Mouse (Mus musculus): ENCODE measurements around the gene Mtrf1l. TPM values are rescaled to one million over a fixed set of nuclear protein-coding genes. Genes with fewer than 3 reads are reported as not detected.

Mtrf1l gene
- polyA plus RNA-seq (2012; rRNA removed): 5.3 and 7.1 TPM in 2 replicates

DNA sequence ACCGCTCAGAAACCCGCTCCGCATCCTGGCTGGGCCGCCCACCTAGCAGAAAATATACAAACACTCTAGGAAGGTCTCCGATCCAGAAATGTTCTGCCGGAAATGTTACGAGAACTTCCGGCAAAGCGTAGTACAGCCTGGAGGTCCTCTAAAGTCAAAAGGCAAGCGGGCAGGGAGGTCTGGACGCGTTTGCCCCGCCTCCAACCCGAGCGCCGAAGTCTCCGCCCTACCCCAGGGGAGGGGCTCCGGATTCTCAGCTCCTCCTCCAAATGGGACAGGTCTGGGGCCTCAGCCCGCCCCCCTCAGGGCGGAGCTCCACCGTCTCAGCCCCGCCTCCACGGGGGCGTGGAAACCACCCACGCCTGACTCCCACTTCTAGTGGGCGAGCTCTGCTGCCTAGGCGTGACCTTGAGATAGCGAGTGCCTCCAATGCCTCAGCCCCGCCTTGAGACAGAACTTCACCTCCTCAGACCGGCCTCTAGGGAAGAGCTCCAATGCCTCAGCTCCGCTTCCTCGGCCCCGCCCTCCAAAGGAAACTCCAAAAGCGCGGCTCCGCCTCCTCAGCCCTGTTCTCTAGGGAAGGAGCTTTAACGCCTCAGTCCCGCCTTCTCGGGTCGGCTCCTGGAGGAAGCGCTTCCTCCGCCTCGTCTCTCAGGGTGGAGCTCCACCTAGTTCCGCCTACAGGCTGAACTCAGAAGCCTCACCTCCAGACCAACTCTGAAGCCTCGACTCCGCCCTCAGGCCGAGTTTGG lies at the start of gene Mtrf1l:
Gene Mtrf1l (minus strand): TSS at position 171 of the 752 bp plus-strand sequence.
- Histone ChIP-seq H3K27me3 (ENCODE audit: control insufficient read depth, insufficient read depth, low read length) (no peaks in the 10 kb centered on the region), H3K4me3 (ENCODE audit: control insufficient read depth, insufficient read depth, low read length) (peak within 1 kb of the TSS; percentile 80), H3K27ac (ENCODE audit: control insufficient read depth, insufficient read depth, low read length) (peak within 1 kb of the TSS; percentile 77), H3K4me1 (replicated peaks; ENCODE audit: control insufficient read depth, insufficient read depth, low read length) (peaks cover 7% of the 10 kb centered on the region; the same call in 1 of the 2 replicates), H3K36me3 (ENCODE audit: control insufficient read depth, insufficient read depth, low read length) (peaks cover 9% of the 10 kb centered on the region)
- TF ChIP-seq CTCF (IDR thresholded peaks at IDR 0.05; ENCODE audit: borderline replicate concordance, control insufficient read depth, extremely low read depth, insufficient read depth, low read length, poor library complexity) (0 out of 2 replicates have a peak, but pooled peaks have one; percentile 8), POLR2A (IDR thresholded peaks at IDR 0.05; ENCODE audit: control insufficient read depth, extremely low read depth, insufficient read depth, low read length, poor library complexity) (0 out of 2 replicates have a peak, but pooled peaks have one; percentile 33)
- DNase-seq: peak; percentile 99
- under 1% methylated on average over 47 of the region's 47 CpGs for WGBS

DNA sequence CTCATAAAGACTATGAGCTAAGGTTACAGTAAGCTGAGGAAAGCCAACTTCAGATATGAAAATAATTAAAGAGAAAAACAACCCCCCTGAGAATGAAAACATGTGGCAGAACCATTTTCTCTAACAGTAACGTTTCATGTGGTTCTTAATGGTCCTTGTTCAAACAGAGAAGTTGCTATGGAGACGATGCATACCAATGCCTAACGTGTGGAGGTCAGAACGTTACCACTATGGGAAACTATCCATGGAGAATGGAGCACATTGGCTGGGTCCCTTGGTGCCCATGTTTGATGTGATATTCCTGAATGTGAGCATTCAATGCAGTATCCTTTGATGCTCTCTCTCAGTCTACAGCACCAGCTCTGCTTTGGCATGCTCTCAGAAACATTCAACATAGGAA lies 47.4 kb upstream of the Mtrf1l start:
- DNase-seq: no peak
- Histone ChIP-seq H3K27ac (ENCODE audit: control insufficient read depth, insufficient read depth, low read length) (no peak overlapping the region), H3K4me1 (replicated peaks; ENCODE audit: control insufficient read depth, insufficient read depth, low read length) (no peaks in the 10 kb centered on the region), H3K4me3 (ENCODE audit: control insufficient read depth, insufficient read depth, low read length) (no peak overlapping the region), H3K36me3 (ENCODE audit: control insufficient read depth, insufficient read depth, low read length) (no peaks in the 10 kb centered on the region), H3K27me3 (ENCODE audit: control insufficient read depth, insufficient read depth, low read length) (no peaks in the 10 kb centered on the region)
- no peak for TF ChIP-seq CTCF (IDR thresholded peaks at IDR 0.05; ENCODE audit: borderline replicate concordance, control insufficient read depth, extremely low read depth, insufficient read depth, low read length, poor library complexity)
- no peak for TF ChIP-seq POLR2A (IDR thresholded peaks at IDR 0.05; ENCODE audit: control insufficient read depth, extremely low read depth, insufficient read depth, low read length, poor library complexity)
- 70% methylated on average over 4 of the region's 4 CpGs for WGBS

DNA sequence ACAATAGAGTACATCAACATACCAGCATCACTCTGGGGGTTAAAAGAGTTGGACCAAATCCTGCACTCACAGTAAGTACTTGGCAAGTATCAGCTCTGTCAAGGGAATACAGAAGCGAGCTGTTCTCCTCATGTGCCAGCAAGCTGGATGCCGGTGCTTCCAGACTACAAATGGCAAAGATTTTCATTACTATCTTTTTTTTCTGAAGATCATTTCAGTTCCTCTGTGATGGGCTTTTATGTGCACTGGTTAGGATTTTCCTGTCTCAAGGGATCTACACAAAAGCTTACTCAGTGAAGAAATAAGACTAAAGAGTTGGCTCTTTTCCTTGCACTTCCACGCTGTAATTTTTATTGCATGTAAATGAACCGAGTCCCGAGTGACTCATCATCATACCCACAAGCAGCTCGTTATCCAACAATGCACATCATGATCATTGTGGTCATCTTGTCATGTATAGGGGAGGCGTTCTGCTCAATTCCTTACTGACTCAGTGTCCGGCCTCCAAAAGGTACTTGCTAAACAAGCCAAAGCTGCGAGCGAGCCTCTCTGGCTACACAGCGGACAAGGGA lies 44.4 kb upstream of the Mtrf1l start:
- TF ChIP-seq CTCF (IDR thresholded peaks at IDR 0.05; ENCODE audit: borderline replicate concordance, control insufficient read depth, extremely low read depth, insufficient read depth, low read length, poor library complexity): no peak
- TF ChIP-seq POLR2A (IDR thresholded peaks at IDR 0.05; ENCODE audit: control insufficient read depth, extremely low read depth, insufficient read depth, low read length, poor library complexity): no peak
- DNase-seq: no peak
- 88% methylated on average over 11 of the region's 11 CpGs for WGBS
- no peak overlapping the region for H3K4me3 ChIP-seq (ENCODE audit: control insufficient read depth, insufficient read depth, low read length)
- H3K36me3 ChIP-seq (ENCODE audit: control insufficient read depth, insufficient read depth, low read length): no peaks in the 10 kb centered on the region
- H3K27me3 ChIP-seq (ENCODE audit: control insufficient read depth, insufficient read depth, low read length): no peaks in the 10 kb centered on the region
- H3K27ac ChIP-seq (ENCODE audit: control insufficient read depth, insufficient read depth, low read length): no peak overlapping the region
- no peaks in the 10 kb centered on the region for H3K4me1 ChIP-seq (replicated peaks; ENCODE audit: control insufficient read depth, insufficient read depth, low read length)

DNA sequence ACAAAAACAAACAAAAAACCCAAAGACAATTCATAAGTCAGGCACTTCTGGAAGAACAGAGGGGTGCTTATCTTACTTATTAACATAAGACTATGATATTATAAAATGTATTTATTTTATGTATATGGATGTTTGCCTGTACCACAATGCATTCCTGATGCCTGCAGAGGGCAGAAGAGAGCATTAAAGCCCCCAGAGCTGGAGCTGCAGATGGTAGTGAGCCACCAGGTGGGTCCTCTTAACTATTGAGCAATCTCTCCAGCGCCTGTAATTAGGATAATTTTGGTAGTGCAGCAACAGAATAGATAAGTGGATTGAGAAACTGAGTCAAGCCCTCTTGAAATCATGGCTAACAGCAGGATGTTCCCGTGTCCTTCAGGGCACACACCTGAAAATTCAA lies 42.3 kb upstream of the Mtrf1l start:
- DNase-seq: no peak
- TF ChIP-seq POLR2A (IDR thresholded peaks at IDR 0.05; ENCODE audit: control insufficient read depth, extremely low read depth, insufficient read depth, low read length, poor library complexity) (no peak), CTCF (IDR thresholded peaks at IDR 0.05; ENCODE audit: borderline replicate concordance, control insufficient read depth, extremely low read depth, insufficient read depth, low read length, poor library complexity) (no peak)

DNA sequence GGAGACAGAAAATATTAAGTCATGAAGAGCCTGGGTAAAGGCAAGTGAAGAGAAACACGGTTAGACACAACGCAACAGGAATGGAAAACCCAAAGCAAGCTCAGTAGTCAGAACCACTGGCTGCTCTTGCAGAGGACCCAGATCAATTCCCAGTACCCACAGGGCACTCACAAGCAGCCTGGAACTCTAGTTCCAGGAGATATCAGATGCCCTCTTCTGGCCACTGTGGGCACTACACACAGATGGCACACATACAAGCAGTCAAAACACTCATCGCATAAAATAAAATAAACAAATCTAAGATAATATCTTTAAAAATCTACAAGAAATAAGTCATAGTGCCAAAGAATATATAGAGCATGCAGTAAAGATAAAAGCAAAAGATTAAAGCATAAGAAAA lies 39.0 kb upstream of the Mtrf1l start:
- H3K27ac ChIP-seq (ENCODE audit: control insufficient read depth, insufficient read depth, low read length): no peak overlapping the region
- H3K4me3 ChIP-seq (ENCODE audit: control insufficient read depth, insufficient read depth, low read length): no peak overlapping the region
- DNase-seq: no peak
- WGBS: 98% methylated on average over 3 of the region's 3 CpGs
- TF ChIP-seq POLR2A (IDR thresholded peaks at IDR 0.05; ENCODE audit: control insufficient read depth, extremely low read depth, insufficient read depth, low read length, poor library complexity): no peak
- TF ChIP-seq CTCF (IDR thresholded peaks at IDR 0.05; ENCODE audit: borderline replicate concordance, control insufficient read depth, extremely low read depth, insufficient read depth, low read length, poor library complexity): no peak
- H3K4me1 ChIP-seq (replicated peaks; ENCODE audit: control insufficient read depth, insufficient read depth, low read length): no peaks in the 10 kb centered on the region
- no peaks in the 10 kb centered on the region for H3K36me3 ChIP-seq (ENCODE audit: control insufficient read depth, insufficient read depth, low read length)
- H3K27me3 ChIP-seq (ENCODE audit: control insufficient read depth, insufficient read depth, low read length): no peaks in the 10 kb centered on the region

More for the DNA sequence above, 42.3 kb upstream of the Mtrf1l start:
- no peaks in the 10 kb centered on the region for H3K36me3 ChIP-seq (ENCODE audit: control insufficient read depth, insufficient read depth, low read length)
- H3K4me1 ChIP-seq (replicated peaks; ENCODE audit: control insufficient read depth, insufficient read depth, low read length): no peaks in the 10 kb centered on the region
- H3K27me3 ChIP-seq (ENCODE audit: control insufficient read depth, insufficient read depth, low read length): no peaks in the 10 kb centered on the region
- WGBS: 65% methylated on average over 2 of the region's 2 CpGs
- H3K4me3 ChIP-seq (ENCODE audit: control insufficient read depth, insufficient read depth, low read length): no peak overlapping the region
- H3K27ac ChIP-seq (ENCODE audit: control insufficient read depth, insufficient read depth, low read length): no peak overlapping the region

DNA sequence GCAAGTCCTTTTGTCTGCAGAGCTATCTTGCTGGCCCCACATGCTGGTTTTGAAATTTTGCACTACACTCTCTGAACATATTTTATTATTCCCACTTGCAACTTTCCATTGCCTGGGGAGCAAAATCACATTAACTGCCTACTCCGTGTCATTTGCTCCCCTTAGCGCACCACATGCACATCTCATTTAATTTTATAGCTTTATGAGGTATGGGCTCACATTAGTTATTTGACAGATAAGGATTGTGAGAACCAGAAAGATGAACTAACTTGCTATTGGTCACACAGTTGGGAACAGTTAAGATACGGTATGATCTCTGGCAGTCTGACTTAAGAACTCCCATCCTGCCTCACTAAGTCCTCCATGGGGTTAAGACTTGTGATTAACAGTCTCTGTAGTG lies 37.1 kb upstream of the Mtrf1l start:
- no peaks in the 10 kb centered on the region for H3K4me1 ChIP-seq (replicated peaks; ENCODE audit: control insufficient read depth, insufficient read depth, low read length)
- DNase-seq: no peak

More for the DNA sequence above, 37.1 kb upstream of the Mtrf1l start:
- Histone ChIP-seq H3K27ac (ENCODE audit: control insufficient read depth, insufficient read depth, low read length) (no peak overlapping the region), H3K36me3 (ENCODE audit: control insufficient read depth, insufficient read depth, low read length) (no peaks in the 10 kb centered on the region), H3K4me3 (ENCODE audit: control insufficient read depth, insufficient read depth, low read length) (no peak overlapping the region), H3K27me3 (ENCODE audit: control insufficient read depth, insufficient read depth, low read length) (no peaks in the 10 kb centered on the region)
- 97% methylated on average over 3 of the region's 3 CpGs for WGBS
- TF ChIP-seq CTCF (IDR thresholded peaks at IDR 0.05; ENCODE audit: borderline replicate concordance, control insufficient read depth, extremely low read depth, insufficient read depth, low read length, poor library complexity) (no peak), POLR2A (IDR thresholded peaks at IDR 0.05; ENCODE audit: control insufficient read depth, extremely low read depth, insufficient read depth, low read length, poor library complexity) (no peak)

All from thymus, adult 2 months (tissue).